Mouse (Mus musculus): Measurements from ENCODE around the gene Adgrl3. TPM values are rescaled to one million over a fixed set of nuclear protein-coding genes. Genes with fewer than 3 reads are reported as not detected.

The Adgrl3 gene
- total RNA-seq, 2 experiments from 2014 or later, result not detected

GRCm38 (mm10) chr5:81072888-81073287 lies 53.0 kb downstream of the Adgrl3 start:
- ATAC-seq (replicated peaks; ENCODE audit: low FRiP score, low TSS enrichment, poor library complexity, severe bottlenecking), result no peak

GRCm38 (mm10) chr5:81073875-81074274 lies 53.9 kb downstream of the Adgrl3 start:
- no peak for ATAC-seq (replicated peaks; ENCODE audit: low FRiP score, low TSS enrichment, poor library complexity, severe bottlenecking)

DNA sequence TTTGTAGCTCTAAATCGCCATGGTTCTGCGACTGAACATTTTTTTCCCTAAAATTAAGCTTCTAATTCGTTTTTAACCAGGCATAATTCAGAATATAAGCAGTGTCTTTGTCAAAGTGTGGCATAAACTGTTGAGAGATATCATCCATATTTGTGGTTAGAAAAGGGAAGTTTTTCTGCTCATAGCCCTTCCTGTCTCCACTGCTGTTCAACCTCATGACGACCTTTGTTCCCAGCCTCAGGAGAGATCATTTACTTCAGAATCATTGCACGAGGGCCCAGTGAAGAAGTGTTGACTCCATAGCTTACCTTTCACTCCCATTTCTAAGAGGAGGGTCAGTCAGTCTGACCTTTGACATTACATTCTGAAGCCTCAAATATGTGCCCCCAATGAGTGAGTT lies 56.4 kb downstream of the Adgrl3 start:
- ATAC-seq (replicated peaks; ENCODE audit: low FRiP score, low TSS enrichment, poor library complexity, severe bottlenecking), result no peak

DNA sequence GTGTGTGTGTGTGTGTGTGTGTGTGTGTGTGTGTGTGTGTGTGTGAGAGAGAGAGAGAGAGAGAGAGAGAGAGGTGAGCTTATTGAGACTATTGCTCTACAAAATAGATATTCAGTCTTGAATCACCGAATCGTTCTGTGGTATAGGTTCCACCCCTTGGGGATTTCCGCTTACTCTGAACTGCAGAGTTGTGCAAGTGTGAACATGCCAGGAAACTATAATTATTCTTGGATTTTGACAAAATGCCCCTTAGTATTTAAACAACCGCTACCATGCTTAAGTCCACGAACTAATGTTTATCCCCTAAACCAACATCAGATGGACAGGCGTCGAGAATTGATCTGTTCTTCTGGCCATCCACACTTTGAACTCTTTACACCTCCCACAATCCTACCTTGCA lies 57.1 kb downstream of the Adgrl3 start:
- ATAC-seq (replicated peaks; ENCODE audit: low FRiP score, low TSS enrichment, poor library complexity, severe bottlenecking), result no peak

DNA sequence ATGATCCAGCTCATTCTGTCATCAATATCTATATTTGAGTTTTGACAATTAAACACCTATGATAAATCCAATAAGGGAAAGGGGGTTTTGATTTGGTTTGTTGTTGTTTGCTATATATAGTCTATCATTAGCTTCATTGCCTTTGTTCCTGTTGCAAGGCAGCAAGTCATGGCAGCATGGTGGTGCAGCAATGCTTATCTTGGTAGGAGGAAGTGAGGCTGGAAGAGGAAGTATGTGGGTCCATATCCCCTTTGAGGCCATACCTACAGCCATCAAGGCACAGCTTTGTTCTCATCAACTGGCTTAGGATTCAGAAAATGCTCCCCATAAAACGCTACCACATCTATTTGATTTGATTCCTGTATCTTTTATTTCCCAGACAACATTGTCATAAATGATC lies 58.1 kb downstream of the Adgrl3 start:
- ATAC-seq (replicated peaks; ENCODE audit: low FRiP score, low TSS enrichment, poor library complexity, severe bottlenecking), result no peak

- no peak for ATAC-seq (replicated peaks; ENCODE audit: low FRiP score, low TSS enrichment, poor library complexity, severe bottlenecking)
Observed at GRCm38 (mm10) chr5:81083698-81084360, 63.9 kb downstream of the Adgrl3 start.

DNA sequence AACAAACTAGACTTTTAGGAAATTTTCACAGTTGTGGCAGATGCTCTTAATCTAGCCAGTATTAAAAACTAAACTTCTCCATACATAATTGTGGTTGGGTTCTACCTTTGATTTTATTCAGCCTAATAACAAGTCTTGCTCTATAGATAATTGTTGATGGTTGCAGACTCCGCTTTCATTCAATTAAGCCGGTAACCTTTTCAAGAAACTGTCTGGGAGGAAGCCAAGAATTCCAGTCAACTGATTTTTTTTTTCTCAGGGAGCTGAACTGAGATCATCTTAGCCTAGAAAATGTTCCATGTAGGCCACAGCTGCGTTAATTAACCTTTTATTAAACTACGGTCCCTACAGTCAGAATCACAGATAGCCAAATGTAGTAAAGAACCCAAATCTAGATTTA lies 65.2 kb downstream of the Adgrl3 start:
- no peak for ATAC-seq (replicated peaks; ENCODE audit: low FRiP score, low TSS enrichment, poor library complexity, severe bottlenecking)

DNA sequence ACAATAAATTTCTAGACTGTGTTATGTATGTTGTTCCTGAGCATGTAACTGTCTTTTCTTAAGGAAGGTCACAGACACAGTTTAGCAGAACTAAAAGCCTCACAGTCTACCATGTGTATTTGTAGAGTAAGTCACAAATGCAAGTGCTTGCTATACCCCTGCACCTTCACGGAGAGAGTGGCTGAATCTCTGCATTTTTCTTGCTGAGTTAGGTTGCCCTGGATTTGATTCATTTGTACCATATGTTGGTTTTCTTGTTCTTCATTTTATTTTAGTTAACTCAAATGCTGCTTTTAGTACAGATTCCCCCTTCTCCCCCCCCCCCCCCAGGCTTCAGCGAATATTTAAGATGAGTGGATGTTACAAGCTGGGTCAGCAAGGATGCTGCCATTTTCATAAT lies 68.7 kb downstream of the Adgrl3 start:
- ATAC-seq (replicated peaks; ENCODE audit: low FRiP score, low TSS enrichment, poor library complexity, severe bottlenecking), result no peak

DNA sequence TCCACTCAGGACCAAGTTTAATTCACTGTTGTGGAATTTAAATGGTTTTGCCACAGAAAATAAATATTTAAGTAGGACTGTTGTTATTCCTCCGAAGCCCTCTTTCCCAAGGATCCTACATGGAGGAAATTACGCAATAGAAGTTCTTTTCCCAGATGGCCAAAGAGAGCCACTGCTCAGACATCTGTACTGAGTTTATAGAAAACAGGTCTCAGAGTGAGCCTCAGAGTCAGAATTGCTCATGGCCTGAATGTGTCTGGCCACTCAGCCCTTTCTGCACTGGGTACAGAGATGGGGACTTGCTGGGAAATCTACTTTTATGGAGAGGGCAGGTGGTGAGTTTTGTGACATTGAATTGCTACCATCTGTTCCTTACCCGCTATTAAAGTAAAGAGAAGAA lies 74.7 kb downstream of the Adgrl3 start:
- ATAC-seq (replicated peaks; ENCODE audit: low FRiP score, low TSS enrichment, poor library complexity, severe bottlenecking), result no peak

GRCm38 (mm10) chr5:81097131-81097530 lies 77.2 kb downstream of the Adgrl3 start:
- no peak for ATAC-seq (replicated peaks; ENCODE audit: low FRiP score, low TSS enrichment, poor library complexity, severe bottlenecking)

DNA sequence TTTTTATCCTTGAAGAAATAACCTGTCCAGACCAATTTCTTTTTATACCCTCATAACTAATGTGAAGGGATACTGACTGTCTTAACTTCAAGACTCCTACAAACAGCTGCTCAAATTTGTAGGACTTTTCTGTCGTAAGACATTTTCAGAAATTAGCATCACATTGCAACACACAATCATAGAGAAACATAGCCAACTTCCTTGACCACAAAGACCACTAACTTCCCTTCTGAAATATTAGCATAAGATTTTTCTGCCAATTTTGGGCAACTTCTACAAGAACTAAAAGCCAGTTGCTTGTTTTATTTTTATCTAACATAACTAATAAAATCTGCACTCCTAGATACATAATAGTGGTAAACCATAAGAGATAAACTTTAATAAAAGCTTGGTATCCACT lies 87.5 kb downstream of the Adgrl3 start:
- no peak for ATAC-seq (replicated peaks; ENCODE audit: low FRiP score, low TSS enrichment, poor library complexity, severe bottlenecking)

DNA sequence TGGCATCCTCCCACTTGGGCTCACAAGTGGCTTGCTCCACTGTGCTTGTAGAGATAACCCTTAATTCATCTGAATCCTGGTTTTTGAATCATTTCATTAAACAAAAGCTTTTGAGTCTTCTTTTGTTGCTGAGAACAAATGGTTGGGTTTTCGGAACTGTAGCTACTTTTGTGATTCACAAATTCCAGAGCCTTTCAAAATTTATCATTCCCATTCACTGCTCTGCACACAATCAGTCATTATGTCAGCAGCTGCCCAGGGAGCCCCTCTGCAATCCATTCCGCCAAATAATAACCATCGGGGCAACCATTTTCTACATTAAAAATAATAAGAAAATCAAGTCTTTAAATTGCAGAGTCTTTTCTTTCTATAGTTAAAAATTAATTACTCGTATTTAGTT lies 104.5 kb downstream of the Adgrl3 start:
- no peak for ATAC-seq (replicated peaks; ENCODE audit: low FRiP score, low TSS enrichment, poor library complexity, severe bottlenecking)

DNA sequence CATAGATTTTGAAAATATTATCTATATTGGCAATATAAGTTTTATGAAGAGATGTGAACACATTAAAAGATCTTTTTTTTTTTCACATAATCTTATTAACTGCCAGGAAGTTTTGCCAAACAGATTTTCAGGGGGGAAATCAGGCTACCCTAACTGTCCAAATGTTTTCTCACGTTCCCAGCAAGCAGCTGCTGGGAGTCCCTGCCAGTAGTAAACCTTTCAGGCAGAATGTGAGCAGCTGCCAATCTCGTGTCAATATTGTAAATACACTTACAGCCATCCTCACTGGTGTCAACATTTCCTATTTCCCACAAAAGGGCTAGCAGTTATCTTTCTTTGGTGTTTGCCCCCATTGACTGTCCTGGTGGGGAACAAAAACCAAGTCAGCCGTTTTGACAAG lies 107.7 kb downstream of the Adgrl3 start:
- no peak for ATAC-seq (replicated peaks; ENCODE audit: low FRiP score, low TSS enrichment, poor library complexity, severe bottlenecking)

DNA sequence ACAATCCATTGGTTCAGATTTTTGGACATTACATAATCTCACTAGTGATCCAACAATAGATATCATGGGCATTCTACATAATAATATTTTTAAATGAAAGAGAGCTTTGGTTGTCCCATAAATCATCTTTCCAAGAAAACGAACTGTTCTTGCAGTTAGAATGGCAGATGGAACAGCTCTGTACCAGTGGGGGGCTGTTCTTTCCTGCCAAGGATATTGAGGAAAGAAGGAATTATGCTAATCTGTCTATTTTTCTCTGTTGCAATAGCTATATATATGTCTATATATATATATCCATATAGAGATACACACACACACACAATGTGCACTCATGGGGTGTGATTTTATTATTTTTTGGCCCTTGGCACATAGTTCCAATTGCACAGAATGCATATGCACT lies 116.5 kb downstream of the Adgrl3 start:
- ATAC-seq (replicated peaks; ENCODE audit: low FRiP score, low TSS enrichment, poor library complexity, severe bottlenecking), result no peak

- no peak for ATAC-seq (replicated peaks; ENCODE audit: low FRiP score, low TSS enrichment, poor library complexity, severe bottlenecking)
Observed at GRCm38 (mm10) chr5:81155791-81156190, 135.9 kb downstream of the Adgrl3 start.

GRCm38 (mm10) chr5:81156281-81156680 lies 136.3 kb downstream of the Adgrl3 start:
- ATAC-seq (replicated peaks; ENCODE audit: low FRiP score, low TSS enrichment, poor library complexity, severe bottlenecking), result no peak

- ATAC-seq (replicated peaks; ENCODE audit: low FRiP score, low TSS enrichment, poor library complexity, severe bottlenecking), result no peak
Observed at GRCm38 (mm10) chr5:81156796-81157195, 136.9 kb downstream of the Adgrl3 start.

GRCm38 (mm10) chr5:81159013-81159412 lies 139.1 kb downstream of the Adgrl3 start:
- ATAC-seq (replicated peaks; ENCODE audit: low FRiP score, low TSS enrichment, poor library complexity, severe bottlenecking), result no peak

DNA sequence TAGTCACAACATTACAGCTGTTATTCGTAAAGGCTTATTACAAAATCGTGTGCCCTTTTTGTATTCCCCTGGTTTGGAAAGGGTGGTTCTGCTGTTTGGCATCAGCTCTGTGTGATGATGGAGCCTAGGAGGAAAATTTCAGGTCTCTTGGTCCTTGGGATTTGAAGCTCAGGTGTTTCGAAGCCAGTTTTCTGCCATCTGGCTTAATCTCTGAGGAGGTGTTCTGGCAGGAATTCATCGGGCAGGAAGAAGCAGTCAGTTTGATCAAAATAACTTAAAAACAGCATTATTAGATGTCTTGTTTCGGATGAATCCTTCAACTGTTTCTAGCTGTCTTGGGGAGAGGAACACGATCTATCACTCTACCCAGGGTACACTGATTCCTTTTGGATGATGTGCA lies 140.5 kb downstream of the Adgrl3 start:
- ATAC-seq (replicated peaks; ENCODE audit: low FRiP score, low TSS enrichment, poor library complexity, severe bottlenecking), result no peak

DNA sequence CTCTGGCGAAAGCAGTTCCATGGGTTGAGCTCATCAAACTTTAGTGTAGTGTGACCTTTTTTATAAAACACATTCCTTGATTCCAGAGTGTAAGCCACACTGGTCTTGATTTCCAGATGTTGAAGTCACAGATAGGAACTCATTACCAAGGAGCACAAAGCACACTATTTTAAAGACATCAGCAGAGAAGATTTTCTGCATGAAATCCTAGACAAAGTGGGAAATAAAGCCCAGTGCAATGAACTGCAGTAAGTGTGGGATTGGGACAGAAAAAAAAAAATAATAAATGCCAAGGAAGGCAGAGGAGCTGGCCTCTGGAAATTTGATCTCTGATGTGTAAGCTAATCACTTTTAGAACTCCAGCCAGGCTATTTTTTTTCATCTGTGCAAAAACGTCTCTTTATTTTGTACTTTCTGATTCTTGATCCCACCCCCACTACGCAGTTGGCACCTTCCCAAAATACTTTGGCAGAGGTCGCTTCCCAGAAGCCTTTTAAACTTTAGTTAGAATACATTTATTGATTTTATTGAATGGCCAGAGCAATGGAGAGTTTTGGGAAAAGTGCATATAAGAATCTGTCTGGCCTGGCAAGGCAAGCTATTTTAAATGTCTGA lies 169.0 kb downstream of the Adgrl3 start:
- no peak for ATAC-seq (replicated peaks; ENCODE audit: low FRiP score, low TSS enrichment, poor library complexity, severe bottlenecking)

- no peak for ATAC-seq (replicated peaks; ENCODE audit: low FRiP score, low TSS enrichment, poor library complexity, severe bottlenecking)
Observed at GRCm38 (mm10) chr5:81200354-81200753, 180.4 kb downstream of the Adgrl3 start.

GRCm38 (mm10) chr5:81201885-81202284 lies 181.9 kb downstream of the Adgrl3 start:
- no peak for ATAC-seq (replicated peaks; ENCODE audit: low FRiP score, low TSS enrichment, poor library complexity, severe bottlenecking)

Measured in megakaryocyte-erythroid progenitor cell, adult 5-6 weeks (primary cell).